Mouse (Mus musculus): Measurements from ENCODE around the gene Vmn1r184. TPM values are rescaled to one million over a fixed set of nuclear protein-coding genes. Genes with fewer than 3 reads are reported as not detected.
"Not testable (repeated sequence)": the region's sequence is repeated elsewhere in the genome, so short reads cannot be mapped to it uniquely, and the experiment has no call there.

Gene Vmn1r184
- total RNA-seq (2021): not detected
- not detected in 2 replicates for polyA plus RNA-seq (2012; rRNA removed)
- long read RNA-seq: 0 reads

GRCm38 (mm10) chr7:26260034-26260433 is at the start of gene Vmn1r184:
Vmn1r184 (plus strand) TSS chr7:26260334.
- H3K27ac ChIP-seq, DNase-seq: not testable (repeated sequence)
- 59% methylated on average over 1 of the region's 1 CpGs for WGBS

GRCm38 (mm10) chr7:26303429-26304166 is 43.5 kb downstream of the Vmn1r184 start:
- H3K27ac ChIP-seq; DNase-seq; H3K36me3 ChIP-seq (ENCODE audit: control insufficient read depth, insufficient read depth, low read length); H3K9ac ChIP-seq (ENCODE audit: low read depth, low read length); H3K27me3 ChIP-seq (ENCODE audit: control insufficient read depth, insufficient read depth, low read length); H3K4me3 ChIP-seq; intact Hi-C loops (cut with DNase I); H3K79me2 ChIP-seq (replicated peaks; ENCODE audit: control insufficient read depth, insufficient read depth, low read length); H3K4me1 ChIP-seq (ENCODE audit: control insufficient read depth, insufficient read depth, low read length): not testable (repeated sequence)
- 68% methylated on average over 8 of the region's 8 CpGs for WGBS

More at GRCm38 (mm10) chr7:26260034-26260433, at the start of gene Vmn1r184:
- H3K27me3 ChIP-seq (ENCODE audit: control insufficient read depth, insufficient read depth, low read length); H3K4me1 ChIP-seq (ENCODE audit: control insufficient read depth, insufficient read depth, low read length); intact Hi-C loops (cut with DNase I); H3K36me3 ChIP-seq (ENCODE audit: control insufficient read depth, insufficient read depth, low read length); H3K79me2 ChIP-seq (replicated peaks; ENCODE audit: control insufficient read depth, insufficient read depth, low read length); H3K9ac ChIP-seq (ENCODE audit: low read depth, low read length); H3K4me3 ChIP-seq: not testable (repeated sequence)

GRCm38 (mm10) chr7:26306926-26307325 is 46.8 kb downstream of the Vmn1r184 start, which contains the start of gene Cyp2a4:
Cyp2a4 (plus strand) TSS chr7:26307169.
- intact Hi-C loops (cut with DNase I); DNase-seq; H3K27ac ChIP-seq; H3K36me3 ChIP-seq (ENCODE audit: control insufficient read depth, insufficient read depth, low read length); H3K4me3 ChIP-seq; H3K4me1 ChIP-seq (ENCODE audit: control insufficient read depth, insufficient read depth, low read length); H3K79me2 ChIP-seq (replicated peaks; ENCODE audit: control insufficient read depth, insufficient read depth, low read length); H3K9ac ChIP-seq (ENCODE audit: low read depth, low read length); H3K27me3 ChIP-seq (ENCODE audit: control insufficient read depth, insufficient read depth, low read length): not testable (repeated sequence)
- WGBS: 48% methylated on average over 2 of the region's 2 CpGs

- H3K27me3 ChIP-seq (ENCODE audit: control insufficient read depth, insufficient read depth, low read length); intact Hi-C loops (cut with DNase I); H3K4me3 ChIP-seq; H3K27ac ChIP-seq; H3K9ac ChIP-seq (ENCODE audit: low read depth, low read length); H3K4me1 ChIP-seq (ENCODE audit: control insufficient read depth, insufficient read depth, low read length); DNase-seq; H3K36me3 ChIP-seq (ENCODE audit: control insufficient read depth, insufficient read depth, low read length); H3K79me2 ChIP-seq (replicated peaks; ENCODE audit: control insufficient read depth, insufficient read depth, low read length): not testable (repeated sequence)
- 68% methylated on average over 4 of the region's 4 CpGs for WGBS
Measured at GRCm38 (mm10) chr7:26311786-26312185, 51.7 kb downstream of the Vmn1r184 start.

GRCm38 (mm10) chr7:26315194-26315593 is 55.1 kb downstream of the Vmn1r184 start:
- H3K36me3 ChIP-seq (ENCODE audit: control insufficient read depth, insufficient read depth, low read length); H3K4me1 ChIP-seq (ENCODE audit: control insufficient read depth, insufficient read depth, low read length); H3K27ac ChIP-seq; H3K4me3 ChIP-seq; H3K27me3 ChIP-seq (ENCODE audit: control insufficient read depth, insufficient read depth, low read length); DNase-seq; intact Hi-C loops (cut with DNase I); H3K79me2 ChIP-seq (replicated peaks; ENCODE audit: control insufficient read depth, insufficient read depth, low read length); H3K9ac ChIP-seq (ENCODE audit: low read depth, low read length): not testable (repeated sequence)
- WGBS: 75% methylated on average over 2 of the region's 2 CpGs

DNA sequence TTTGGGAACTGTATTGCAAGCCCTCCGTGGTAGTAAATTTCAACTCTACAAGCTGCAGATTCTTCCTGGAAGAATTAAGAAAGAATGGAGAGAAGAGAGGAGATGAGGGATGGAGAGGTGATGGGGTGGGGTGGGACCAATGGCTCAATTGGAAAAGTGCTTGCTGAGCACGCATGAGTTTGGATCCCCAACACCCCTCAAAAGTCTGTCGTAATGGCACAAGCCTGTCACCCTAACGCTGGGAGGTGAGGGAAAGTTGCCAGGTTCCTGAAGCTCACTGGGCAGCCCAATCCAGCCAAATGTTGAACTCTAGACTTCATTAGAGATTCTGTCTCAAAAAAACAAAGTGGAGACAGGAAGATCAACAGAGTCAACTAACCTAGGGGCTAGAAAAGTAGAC is 55.7 kb downstream of the Vmn1r184 start:
- H3K36me3 ChIP-seq (ENCODE audit: control insufficient read depth, insufficient read depth, low read length); H3K4me1 ChIP-seq (ENCODE audit: control insufficient read depth, insufficient read depth, low read length); H3K79me2 ChIP-seq (replicated peaks; ENCODE audit: control insufficient read depth, insufficient read depth, low read length); DNase-seq; intact Hi-C loops (cut with DNase I); H3K4me3 ChIP-seq; H3K9ac ChIP-seq (ENCODE audit: low read depth, low read length); H3K27me3 ChIP-seq (ENCODE audit: control insufficient read depth, insufficient read depth, low read length); H3K27ac ChIP-seq: not testable (repeated sequence)
- WGBS: 74% methylated on average over 4 of the region's 4 CpGs

Other genes with a start within 250 kb of the Vmn1r184 start
- not detected for gene Cyp2b13, start 198.8 kb upstream of the Vmn1r184 start, total RNA-seq (2021)
- not detected in 2 replicates for gene Cyp2b13, start 198.8 kb upstream of the Vmn1r184 start, polyA plus RNA-seq (2012; rRNA removed)
- gene Cyp2b9, start 86.9 kb upstream of the Vmn1r184 start, total RNA-seq (2021): not detected
- gene Cyp2b9, start 86.9 kb upstream of the Vmn1r184 start, polyA plus RNA-seq (2012; rRNA removed): 0.15 TPM in 1 of 2 replicates, not detected in the other
- gene Cyp2a4, start 46.8 kb downstream of the Vmn1r184 start, total RNA-seq (2021): not detected
- 0.32 TPM in 1 of 2 replicates, not detected in the other for gene Cyp2a4, start 46.8 kb downstream of the Vmn1r184 start, polyA plus RNA-seq (2012; rRNA removed)
- gene Nlrp9c, start 143.4 kb downstream of the Vmn1r184 start, total RNA-seq (2021): not detected
- not detected in 2 replicates for gene Nlrp9c, start 143.4 kb downstream of the Vmn1r184 start, polyA plus RNA-seq (2012; rRNA removed)
- not detected for gene Nlrp4a, start 174.8 kb downstream of the Vmn1r184 start, total RNA-seq (2021)
- not detected in 2 replicates for gene Nlrp4a, start 174.8 kb downstream of the Vmn1r184 start, polyA plus RNA-seq (2012; rRNA removed)